Mouse (Mus musculus) embryonic facial prominence, embryonic 11.5 days (tissue): ENCODE measurements at regions not wholly inside any gene's neighbourhood (a gene's known extent, or its start where the extent isn't known, plus 50 kb on each side); places are given as distances from the start of the nearest gene placed in this dataset.

ENCODE experiments used
- ATAC-seq: fragments of 200-750 bp; cut with Nextera tagmentation; replicated peaks from 2 replicates; pipeline ENCODE4 v1.8.0; 2017; ENCODE audit warnings: low read depth; ENCODE audit not compliant: insufficient number of reproducible peaks, low FRiP score, low TSS enrichment
- DNase-seq: peaks from one replicate; pipeline ENCODE4 v3.0.0-alpha.2; 2015; ENCODE audit warnings: low spot score
- H3K27ac ChIP-seq: fragments of 300-500 bp; sonication (generic); replicated peaks from 2 replicates; pipeline ENCODE4 v1.5.1; 2014; ENCODE audit warnings: mild to moderate bottlenecking, low read depth, low read length, control low read depth
- H3K27me3 ChIP-seq: fragments of 300-500 bp; sonication (generic); 2 replicates; pipeline ENCODE4 v1.6.1; 2014; ENCODE audit warnings: mild to moderate bottlenecking, low read length, moderate library complexity, mixed read lengths; ENCODE audit not compliant: control insufficient read depth, insufficient read depth
- H3K36me3 ChIP-seq: fragments of 300-500 bp; sonication (generic); replicated peaks from 2 replicates; pipeline ENCODE4 v1.6.1; 2014; ENCODE audit warnings: low read depth, mild to moderate bottlenecking, low read length, moderate library complexity, mixed read lengths; ENCODE audit not compliant: control insufficient read depth, insufficient read depth
- H3K4me1 ChIP-seq: fragments of 300-500 bp; sonication (generic); 2 replicates; pipeline ENCODE4 v1.6.1; 2014; ENCODE audit warnings: low read length, mixed read lengths; ENCODE audit not compliant: control insufficient read depth, insufficient read depth
- H3K4me2 ChIP-seq: fragments of 300-500 bp; sonication (generic); 2 replicates; pipeline ENCODE4 v1.6.1; 2014; ENCODE audit warnings: low read depth, mild to moderate bottlenecking, control low read depth, low read length, moderate library complexity
- H3K4me3 ChIP-seq: fragments of 300-500 bp; sonication (generic); 2 replicates; pipeline ENCODE4 v1.5.1; 2014; ENCODE audit warnings: low read depth, low read length, control low read depth
- H3K9ac ChIP-seq: fragments of 300-500 bp; sonication (generic); replicated peaks from 2 replicates; pipeline ENCODE4 v1.6.1; 2014; ENCODE audit warnings: mild to moderate bottlenecking, control low read depth, low read length
- H3K9me3 ChIP-seq: fragments of 300-500 bp; sonication (generic); replicated peaks from 2 replicates; pipeline ENCODE4 v1.6.1; 2016; ENCODE audit warnings: mild to moderate bottlenecking, low read length, inconsistent platforms, mixed read lengths; ENCODE audit not compliant: control insufficient read depth
- WGBS: fragments of 180-500 bp; shearing (Covaris S2); extraction: QIAGEN DNeasy Blood & Tissue Kit; methylation state at CpG from one replicate; pipeline ENCODE4 v1.1.7; 2014; 5-methylcytosine and 5-hydroxymethylcytosine counted together

DNA sequence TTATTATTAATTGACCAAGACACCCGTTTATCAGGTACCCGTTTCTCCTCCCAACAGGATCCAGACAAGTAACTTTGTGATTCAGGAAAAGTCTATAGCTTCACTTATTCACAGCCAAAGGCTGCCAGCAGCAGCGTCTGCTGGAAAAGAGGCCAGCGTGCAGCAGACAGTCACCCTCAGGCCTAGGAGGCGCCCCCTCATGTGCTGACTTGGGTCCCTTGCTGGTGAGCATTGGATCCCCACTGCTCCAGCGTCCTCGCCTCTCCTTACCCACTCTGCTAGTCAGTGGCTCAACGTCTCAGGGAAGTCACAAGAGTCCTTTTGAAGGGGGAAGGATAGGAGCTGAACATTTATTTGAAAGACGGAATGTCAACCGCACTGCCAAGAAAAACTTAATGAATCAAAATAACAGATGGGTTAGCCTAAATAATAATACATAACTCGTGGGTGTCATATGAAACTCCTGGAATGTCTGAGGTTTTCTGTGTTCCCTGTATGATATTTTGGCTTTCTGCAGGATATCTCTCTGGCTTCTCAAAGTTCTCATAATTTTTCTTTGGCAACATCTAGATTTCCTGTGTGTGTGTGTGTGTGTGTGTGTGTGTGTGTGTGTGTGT is 256.6 kb upstream of the Fn1 start:
- 68% methylated on average over 11 of the region's 11 CpGs for WGBS
- H3K4me1 ChIP-seq, result no peaks in the 10 kb centered on the region
- H3K4me3 ChIP-seq, result no peak overlapping the region
- no peak overlapping the region for H3K9ac ChIP-seq
- ATAC-seq, result no peak
- no peak for DNase-seq
- no peaks in the 10 kb centered on the region for H3K27me3 ChIP-seq
- no peaks in the 10 kb centered on the region for H3K9me3 ChIP-seq
- no peaks in the 10 kb centered on the region for H3K36me3 ChIP-seq
- no peak overlapping the region for H3K4me2 ChIP-seq
- H3K27ac ChIP-seq, result no peak overlapping the region

DNA sequence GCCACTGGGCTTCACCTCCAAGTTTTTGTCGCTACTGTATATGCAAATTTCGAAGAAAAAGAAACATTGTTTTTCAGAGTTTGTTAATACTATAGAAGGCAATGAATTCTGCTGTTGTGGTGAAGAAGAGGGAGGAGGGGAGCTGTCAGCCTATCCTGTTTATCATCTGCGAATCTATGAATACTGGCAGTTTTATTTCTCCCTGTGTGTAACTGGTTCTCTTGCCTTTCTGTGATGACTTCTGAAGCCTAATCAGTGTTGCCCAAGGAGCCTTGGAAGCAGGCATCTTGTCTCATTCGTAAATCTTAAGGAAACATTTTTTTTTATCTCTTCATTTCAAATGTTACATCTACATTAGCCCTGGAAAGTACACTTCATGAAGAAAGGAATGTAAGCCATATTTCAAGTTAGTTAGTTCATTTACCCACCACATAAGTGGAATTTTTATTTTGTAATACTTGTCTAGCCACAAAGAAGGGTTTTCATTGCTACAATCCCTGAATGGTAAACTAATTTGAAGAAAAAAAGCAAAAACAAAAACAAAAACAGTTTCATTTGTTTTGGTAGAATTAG is 251.5 kb upstream of the Fn1 start:
- H3K4me3 ChIP-seq, result no peak overlapping the region
- no peaks in the 10 kb centered on the region for H3K36me3 ChIP-seq
- no peak overlapping the region for H3K27ac ChIP-seq
- ATAC-seq (no peak), DNase-seq (no peak)
- H3K4me2 ChIP-seq, result no peak overlapping the region
- H3K9me3 ChIP-seq, result no peaks in the 10 kb centered on the region
- H3K4me1 ChIP-seq, result no peaks in the 10 kb centered on the region
- H3K9ac ChIP-seq, result no peak overlapping the region
- H3K27me3 ChIP-seq, result no peaks in the 10 kb centered on the region
- 90% methylated on average over 4 of the region's 4 CpGs for WGBS

DNA sequence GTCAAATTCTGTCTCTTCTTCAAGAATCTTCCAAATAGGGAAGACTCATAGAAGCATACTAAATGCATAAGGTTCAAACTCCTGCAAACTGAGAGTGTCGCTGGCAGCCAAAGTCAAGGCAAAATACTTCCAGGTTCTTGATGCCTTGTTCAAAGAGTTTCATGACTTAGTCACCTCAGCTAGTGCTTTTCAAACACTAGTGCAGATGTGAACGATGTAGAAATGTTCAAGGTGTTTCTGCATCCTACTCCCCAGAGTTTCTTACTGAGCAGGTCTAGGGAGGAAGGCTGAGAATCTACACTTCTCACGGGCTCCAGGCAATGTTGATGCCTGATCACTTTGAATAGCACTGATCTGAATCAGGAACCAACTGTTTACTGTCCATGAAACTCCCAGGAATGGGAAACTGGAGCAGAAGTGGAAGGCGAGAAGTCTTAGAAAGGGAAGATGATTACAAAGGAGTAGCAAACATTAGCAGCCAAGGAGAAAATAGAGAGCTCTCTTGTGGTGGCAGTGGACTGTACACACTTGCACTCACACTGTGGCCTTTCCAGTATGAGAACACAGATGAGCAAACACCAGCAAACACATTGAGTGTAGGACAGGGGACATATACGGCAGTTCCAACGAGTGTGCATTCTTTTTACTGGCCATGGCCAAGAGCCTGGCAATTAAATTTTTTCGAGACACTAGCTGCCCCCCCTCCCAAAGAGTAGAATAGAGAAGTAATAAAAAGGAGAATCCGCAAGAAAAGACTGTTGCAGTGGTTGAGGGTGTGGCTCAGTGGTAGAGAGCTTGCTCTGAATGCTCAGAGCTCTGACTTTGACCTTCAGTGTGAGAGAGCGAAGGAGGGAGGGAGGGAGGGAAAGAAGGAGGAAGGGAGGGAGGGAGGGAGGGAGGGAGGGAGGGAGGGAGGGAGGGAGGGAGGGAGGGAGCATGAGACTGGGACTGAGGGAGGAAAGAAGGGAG is 247.4 kb upstream of the Fn1 start:
- H3K27ac ChIP-seq, result no peak overlapping the region
- H3K9me3 ChIP-seq, result no peaks in the 10 kb centered on the region
- H3K36me3 ChIP-seq, result no peaks in the 10 kb centered on the region
- no peak overlapping the region for H3K4me2 ChIP-seq
- H3K4me1 ChIP-seq, result no peaks in the 10 kb centered on the region
- no peak overlapping the region for H3K9ac ChIP-seq
- 86% methylated on average over 8 of the region's 9 CpGs for WGBS
- ATAC-seq (no peak), DNase-seq (no peak)
- H3K27me3 ChIP-seq, result no peaks in the 10 kb centered on the region
- no peak overlapping the region for H3K4me3 ChIP-seq

DNA sequence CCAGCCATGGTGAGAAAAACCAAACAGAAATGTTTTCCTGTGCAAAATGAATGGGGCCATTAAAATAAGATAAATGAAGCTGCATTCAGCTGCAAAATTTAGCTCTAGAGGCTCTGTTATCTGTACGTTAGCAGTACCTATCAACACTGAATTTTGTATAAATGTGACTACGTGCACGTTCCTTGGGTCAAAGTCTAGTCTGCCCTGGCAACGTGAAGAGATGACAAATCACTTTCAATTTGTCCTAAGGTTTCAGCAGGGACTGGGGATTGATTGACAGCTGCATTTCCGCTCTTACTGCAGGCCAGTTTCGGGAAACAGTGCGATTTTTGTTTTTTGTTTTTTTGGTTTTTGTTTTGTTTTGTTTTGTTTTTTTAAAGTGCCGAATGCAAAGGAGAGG is 246.1 kb upstream of the Fn1 start:
- 54% methylated on average over 8 of the region's 8 CpGs for WGBS
- Histone ChIP-seq H3K36me3 (no peaks in the 10 kb centered on the region), H3K4me3 (no peak overlapping the region), H3K27me3 (no peaks in the 10 kb centered on the region), H3K9me3 (no peaks in the 10 kb centered on the region), H3K9ac (no peak overlapping the region), H3K4me2 (no peak overlapping the region), H3K4me1 (no peaks in the 10 kb centered on the region), H3K27ac (no peak overlapping the region)
- DNase-seq (no peak), ATAC-seq (no peak)

DNA sequence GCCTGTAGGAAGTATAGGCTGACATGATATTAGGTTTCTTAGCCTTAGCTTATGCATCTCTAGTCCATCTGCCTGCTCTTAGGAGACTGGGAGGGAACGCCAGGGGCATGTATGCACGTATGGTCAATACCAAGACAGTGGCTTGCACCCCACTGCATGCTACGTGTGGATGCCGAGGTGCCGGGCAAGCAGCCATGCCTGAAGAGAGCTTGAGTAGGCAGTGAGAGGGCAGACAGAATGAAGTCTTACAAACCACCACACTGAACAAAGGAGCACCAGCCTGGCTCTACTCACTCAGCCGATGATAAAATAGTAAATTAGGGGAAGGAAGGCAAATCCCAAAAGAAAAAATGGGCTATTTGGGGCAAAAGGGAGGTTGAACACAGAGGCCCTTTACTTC is 245.2 kb upstream of the Fn1 start:
- 86% methylated on average over 6 of the region's 6 CpGs for WGBS

DNA sequence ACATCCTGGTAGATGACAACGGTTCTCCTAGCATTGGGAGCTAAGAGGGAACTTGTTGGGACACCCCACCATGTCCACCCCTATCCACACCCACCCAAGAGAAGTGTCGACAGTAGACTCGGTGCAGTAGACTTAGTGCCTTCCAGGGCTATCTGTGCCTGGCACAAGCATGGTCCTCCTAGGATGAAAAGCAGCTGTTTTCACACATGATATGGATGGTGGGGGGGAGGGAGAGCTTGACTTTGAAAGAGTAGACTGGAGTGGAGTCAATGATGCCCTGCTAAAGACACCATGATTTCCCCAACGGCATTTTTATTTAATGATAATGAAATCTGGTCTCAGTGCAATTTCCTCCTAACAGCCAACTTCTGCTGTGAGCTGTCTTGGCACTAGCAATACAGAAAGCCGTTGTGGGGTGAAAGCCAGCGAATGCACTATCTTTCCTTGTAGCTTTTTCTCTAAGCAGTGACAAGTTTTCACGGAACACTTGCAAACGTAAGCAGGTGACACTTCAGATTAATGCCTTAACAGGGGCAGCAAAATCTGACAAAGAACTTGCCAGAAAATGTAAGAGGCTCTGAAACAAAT is 244.6 kb upstream of the Fn1 start:
- ATAC-seq (no peak), DNase-seq (no peak)
- 78% methylated on average over 8 of the region's 8 CpGs for WGBS
- H3K27me3 ChIP-seq, result no peaks in the 10 kb centered on the region
- H3K4me2 ChIP-seq, result no peak overlapping the region
- no peak overlapping the region for H3K4me3 ChIP-seq
- no peaks in the 10 kb centered on the region for H3K36me3 ChIP-seq
- H3K27ac ChIP-seq, result no peak overlapping the region
- no peaks in the 10 kb centered on the region for H3K4me1 ChIP-seq
- no peak overlapping the region for H3K9ac ChIP-seq
- no peaks in the 10 kb centered on the region for H3K9me3 ChIP-seq

More for the DNA sequence above, 245.2 kb upstream of the Fn1 start:
- H3K4me3 ChIP-seq, result no peak overlapping the region
- H3K27ac ChIP-seq, result no peak overlapping the region
- ATAC-seq, result no peak
- no peak overlapping the region for H3K4me2 ChIP-seq
- no peak overlapping the region for H3K9ac ChIP-seq
- no peaks in the 10 kb centered on the region for H3K27me3 ChIP-seq
- no peaks in the 10 kb centered on the region for H3K9me3 ChIP-seq
- no peak for DNase-seq
- H3K4me1 ChIP-seq, result no peaks in the 10 kb centered on the region
- H3K36me3 ChIP-seq, result no peaks in the 10 kb centered on the region

DNA sequence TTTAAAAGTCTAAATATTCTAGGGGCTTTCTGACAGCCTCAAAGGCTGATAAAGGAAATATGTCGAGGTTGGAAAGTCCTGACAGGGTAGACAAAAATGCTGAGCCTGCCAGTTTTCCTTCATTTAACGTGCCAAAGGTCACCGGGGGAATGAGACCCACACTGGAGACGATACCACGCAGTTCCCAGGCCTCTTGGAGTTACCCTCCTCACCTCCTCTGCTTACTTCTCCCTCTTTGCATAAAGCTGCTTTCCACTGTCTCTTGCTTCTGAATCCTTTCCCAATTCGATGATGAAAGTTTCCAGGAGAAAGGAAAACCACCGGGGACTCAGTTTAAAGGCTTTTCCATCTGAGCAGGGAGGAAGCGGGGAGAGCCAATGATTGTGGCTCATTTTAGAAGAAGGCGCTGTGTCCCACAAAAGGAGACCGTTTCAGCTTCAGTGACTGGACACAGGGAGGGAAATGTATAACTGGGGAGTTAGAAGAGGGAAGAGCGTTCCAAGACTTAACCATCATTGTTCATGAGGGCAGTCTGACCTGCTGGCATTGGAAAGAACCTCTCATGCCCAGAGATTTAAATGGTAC is 243.2 kb upstream of the Fn1 start:
- H3K4me3 ChIP-seq, result no peak overlapping the region
- DNase-seq (no peak), ATAC-seq (no peak)
- WGBS, result 57% methylated on average over 11 of the region's 11 CpGs
- H3K9ac ChIP-seq, result no peak overlapping the region
- H3K9me3 ChIP-seq, result no peaks in the 10 kb centered on the region
- H3K27me3 ChIP-seq, result no peaks in the 10 kb centered on the region
- H3K4me2 ChIP-seq, result no peak overlapping the region
- H3K36me3 ChIP-seq, result no peaks in the 10 kb centered on the region
- no peak overlapping the region for H3K27ac ChIP-seq
- H3K4me1 ChIP-seq, result no peaks in the 10 kb centered on the region
